Mouse (Mus musculus) frontal cortex, postnatal 36 days (tissue): Measurements from ENCODE around the gene Esrrg.
A peak's percentile ranks its signal among the peaks of the same experiment; 100 is the strongest.

Source experiments
- DNase-seq, 2 experiments: peaks; one replicate each; pipeline ENCODE4 v3.0.0; 2022; ENCODE audit warnings: low spot score in 2 of 2

Esrrg gene

GRCm38 (mm10) chr1:187997584-187998338 lies 389.2 kb downstream of the Esrrg start:
- DNase-seq: peak; percentile 40 to 64

- no peak for DNase-seq
These were observed 390.5 kb downstream of the Esrrg start for GRCm38 (mm10) chr1:187999121-187999520.

- no peak for DNase-seq
These were observed 391.6 kb downstream of the Esrrg start for GRCm38 (mm10) chr1:188000189-188000588.

- DNase-seq: no peak
These were observed 398.4 kb downstream of the Esrrg start for GRCm38 (mm10) chr1:188006820-188007491.

GRCm38 (mm10) chr1:188008476-188008875 lies 399.9 kb downstream of the Esrrg start:
- DNase-seq: no peak

- no peak for DNase-seq
These were observed 401.3 kb downstream of the Esrrg start for GRCm38 (mm10) chr1:188009868-188010267.

- no peak for DNase-seq
These were observed 402.3 kb downstream of the Esrrg start for GRCm38 (mm10) chr1:188010860-188011259.

- DNase-seq: peak in 1 of 2 experiments; percentile 29
These were observed 405.8 kb downstream of the Esrrg start for GRCm38 (mm10) chr1:188014411-188014810.

GRCm38 (mm10) chr1:188017956-188018862 lies 409.6 kb downstream of the Esrrg start:
- peak in 1 of 2 experiments; percentile 12 for DNase-seq

- no peak for DNase-seq
These were observed 420.6 kb downstream of the Esrrg start for GRCm38 (mm10) chr1:188029205-188029604.

- DNase-seq: no peak
These were observed 421.5 kb downstream of the Esrrg start for GRCm38 (mm10) chr1:188030116-188030515.

- DNase-seq: no peak
These were observed 422.7 kb downstream of the Esrrg start for GRCm38 (mm10) chr1:188031276-188031675.

- no peak for DNase-seq
These were observed 427.4 kb downstream of the Esrrg start for GRCm38 (mm10) chr1:188035957-188036356.

- no peak for DNase-seq
These were observed 438.1 kb downstream of the Esrrg start for GRCm38 (mm10) chr1:188046691-188047121.

- no peak for DNase-seq
These were observed 438.6 kb downstream of the Esrrg start for GRCm38 (mm10) chr1:188047148-188047547.

GRCm38 (mm10) chr1:188055888-188056287 lies 447.3 kb downstream of the Esrrg start:
- DNase-seq: no peak

GRCm38 (mm10) chr1:188057892-188058291 lies 449.3 kb downstream of the Esrrg start:
- DNase-seq: no peak

GRCm38 (mm10) chr1:188059006-188059405 lies 450.4 kb downstream of the Esrrg start:
- DNase-seq: no peak

GRCm38 (mm10) chr1:188060493-188060892 lies 451.9 kb downstream of the Esrrg start:
- no peak for DNase-seq

- DNase-seq: no peak
These were observed 460.2 kb downstream of the Esrrg start for GRCm38 (mm10) chr1:188068833-188069232.

GRCm38 (mm10) chr1:188069849-188070248 lies 461.3 kb downstream of the Esrrg start:
- DNase-seq: no peak

GRCm38 (mm10) chr1:188077561-188078195 lies 469.1 kb downstream of the Esrrg start:
- no peak for DNase-seq
